11 mouse cellular contexts compared by ENCODE assay signal in the genomic region with DNA sequence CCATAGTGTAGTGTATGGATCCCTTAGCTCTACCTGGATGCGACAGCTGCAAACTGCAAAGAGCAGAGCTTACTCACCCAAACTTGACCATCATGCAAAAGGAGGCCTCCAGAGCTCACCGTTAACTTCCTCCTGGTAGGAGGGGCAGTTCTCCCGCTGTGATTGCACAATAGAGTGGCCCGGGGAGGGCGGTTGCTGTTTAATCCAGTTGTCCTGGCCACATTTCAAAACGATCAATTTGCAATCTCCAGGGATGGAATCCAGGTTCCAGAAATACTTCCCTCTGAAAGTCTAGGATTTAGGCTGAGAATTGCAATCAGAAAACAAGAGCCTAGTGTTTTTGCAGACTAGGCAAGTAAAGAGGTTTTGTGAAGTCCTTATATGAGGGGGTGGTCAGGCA. TPM values are rescaled to one million over a fixed set of nuclear protein-coding genes. Genes with fewer than 3 reads are reported as not detected.
DNase-seq lines count a peak whose midpoint lies in the region; ATAC-seq and TF ChIP-seq lines count a peak whose summit lies in the region.
"Had no signal": no experiment of that assay in that cellular context is flagged by ENCODE, and none has a peak within 500 bp of the region (broad histone marks: within the 10 kb centered on the region; RNA-seq: fewer than 3 reads in every experiment).

No protein-coding gene starts in this region.

- no peak for ATAC-seq in lung, embryonic 14.5 days (ENCODE audit: insufficient read depth)

- H3K4me1 ChIP-seq in lung, embryonic 14.5 days (ENCODE audit: insufficient read depth), result peaks cover 5% of the 10 kb centered on the region
- H3K4me1 ChIP-seq: neural tube, embryonic 12.5 days had no signal

- no peak for TF ChIP-seq CTCF in lung, embryonic 14.5 days (IDR thresholded peaks at IDR 0.05; ENCODE audit: low read depth)

- peak; percentile 36 for DNase-seq in kidney, adult 18-20 months
- no peak for DNase-seq in kidney, adult 11 months
- peak; percentile 64 for DNase-seq in NIH3T3 (ENCODE audit: low read depth)
- DNase-seq in gastrocnemius, postnatal 25 days, result peak; percentile 12
- peak; percentile 40 for DNase-seq in lung, embryonic 14.5 days
- DNase-seq in ovary, postnatal 14 days (ENCODE audit: low spot score), result no peak
- no peak for DNase-seq in Muller cell, postnatal 12 days (ENCODE audit: inconsistent ontology term)
- DNase-seq: cerebellum, adult 9-11 months had no signal

- H3K4me3 ChIP-seq in lung, embryonic 14.5 days (ENCODE audit: low read depth, low read length), result no peak overlapping the region

- peaks cover 13% of the 10 kb centered on the region; the same call in 1 of the 2 replicates for H3K27me3 ChIP-seq in lung, embryonic 14.5 days (ENCODE audit: insufficient read depth, low read length)

- H3K4me2 ChIP-seq in lung, embryonic 14.5 days, result no peak overlapping the region

- H3K9me3 ChIP-seq in lung, embryonic 14.5 days (ENCODE audit: low read depth, low read length), result no peaks in the 10 kb centered on the region
- H3K9me3 ChIP-seq: neural tube, embryonic 12.5 days had no signal

- H3K27ac ChIP-seq in lung, embryonic 14.5 days (ENCODE audit: low read depth), result no peak overlapping the region
- H3K27ac ChIP-seq: hindbrain, embryonic 14.5 days; neural tube, embryonic 12.5 days had no signal

- no peaks in the 10 kb centered on the region for H3K36me3 ChIP-seq in lung, embryonic 14.5 days (ENCODE audit: insufficient read depth)
- H3K36me3 ChIP-seq: neural tube, embryonic 12.5 days had no signal

- no peak overlapping the region for H3K9ac ChIP-seq in lung, embryonic 14.5 days
- H3K9ac ChIP-seq: neural tube, embryonic 12.5 days had no signal

- 10% methylated on average over 6 of the region's 6 CpGs for WGBS in lung, embryonic 14.5 days

RNA-seq across cellular contexts. Expression of a gene that starts 26.9 kb away (rescaled TPM):
- not detected for total RNA-seq in gastrocnemius, postnatal 25 days (2021)
- polyA plus RNA-seq in lung, embryonic 14.5 days (2014; fragmentation: Nextera tagmentation; extraction: Ambion mirVana), result not detected in 2 replicates
- polyA plus RNA-seq: spleen, adult 2 months had no signal

RNA-seq across cellular contexts. Expression of a gene that starts 26.9 kb away (rescaled TPM):
- 1 to 10 TPM in 1 of 2 experiments, not detected in 1; 1.2 TPM for total RNA-seq in gastrocnemius, postnatal 25 days (2021)
- 0.12 and 0.81 TPM in 2 replicates for polyA plus RNA-seq in lung, embryonic 14.5 days (2014; fragmentation: Nextera tagmentation; extraction: Ambion mirVana)

Comparison
In these comparisons a context has a peak if more than half of its experiments do, and no peak if none do; other contexts are left out.
1. DNase-seq: peak in kidney, adult 18-20 months (single experiment), NIH3T3 (single experiment), gastrocnemius, postnatal 25 days (single experiment) and lung, embryonic 14.5 days (single experiment); none in kidney, adult 11 months (single experiment), ovary, postnatal 14 days (single experiment) and Muller cell, postnatal 12 days (single experiment).